9 mouse cellular contexts compared by ENCODE assay signal in genomic region chr3:35084091-35084867, GRCm38 (mm10).
DNase-seq lines count a peak whose midpoint lies in the region; ATAC-seq and TF ChIP-seq lines count a peak whose summit lies in the region.
"Had no signal": no experiment of that assay in that cellular context is flagged by ENCODE, and none has a peak within 500 bp of the region (broad histone marks: within the 10 kb centered on the region; RNA-seq: fewer than 3 reads in every experiment).

No protein-coding gene starts in this region.

- no peaks in the 10 kb centered on the region for H3K36me3 ChIP-seq in embryonic facial prominence, embryonic 14.5 days (ENCODE audit: control insufficient read depth, insufficient read depth, low read length)
- H3K36me3 ChIP-seq in midbrain, embryonic 13.5 days, result no peaks in the 10 kb centered on the region

- DNase-seq in heart, adult 18-20 months, result peak; percentile 36 to 48
- no peak for DNase-seq in heart, postnatal 25 days (ENCODE audit: low spot score)
- peak; percentile 78 for DNase-seq in embryonic facial prominence, embryonic 14.5 days (ENCODE audit: low spot score)
- DNase-seq in heart, postnatal 4 days, result peak; percentile 55
- DNase-seq in thymus, postnatal 0 days (ENCODE audit: low spot score), result no peak
- DNase-seq in gastrocnemius, adult 2 months, result no peak
- DNase-seq: liver, postnatal 0 days had no signal

- no peak overlapping the region for H3K27ac ChIP-seq in embryonic facial prominence, embryonic 14.5 days (replicated peaks; ENCODE audit: low read depth, low read length)
- peak overlapping the region; percentile 77 for H3K27ac ChIP-seq in midbrain, embryonic 13.5 days
- H3K27ac ChIP-seq in gastrocnemius, adult 2 months, result no peak overlapping the region

- no peak for TF ChIP-seq CTCF in gastrocnemius, adult 2 months (IDR thresholded peaks at IDR 0.05)

- H3K9ac ChIP-seq in embryonic facial prominence, embryonic 14.5 days (ENCODE audit: low read depth, low read length), result no peak overlapping the region
- no peak overlapping the region for H3K9ac ChIP-seq in midbrain, embryonic 13.5 days (replicated peaks)
- H3K9ac ChIP-seq: liver, postnatal 0 days had no signal

- H3K27me3 ChIP-seq in embryonic facial prominence, embryonic 14.5 days (replicated peaks; ENCODE audit: control insufficient read depth, insufficient read depth, low read length), result no peaks in the 10 kb centered on the region
- no peaks in the 10 kb centered on the region for H3K27me3 ChIP-seq in midbrain, embryonic 13.5 days

- H3K4me1 ChIP-seq in embryonic facial prominence, embryonic 14.5 days (ENCODE audit: control insufficient read depth, insufficient read depth, low read length), result no peaks in the 10 kb centered on the region
- peaks cover 57% of the 10 kb centered on the region for H3K4me1 ChIP-seq in midbrain, embryonic 13.5 days (replicated peaks)

- no peak overlapping the region for H3K4me2 ChIP-seq in embryonic facial prominence, embryonic 14.5 days (ENCODE audit: low read depth, low read length)
- H3K4me2 ChIP-seq in midbrain, embryonic 13.5 days (replicated peaks), result no peak overlapping the region

- peak; percentile 87 for ATAC-seq in embryonic facial prominence, embryonic 14.5 days (ENCODE audit: low read depth)
- ATAC-seq in midbrain, embryonic 13.5 days, result peak; percentile 84
- no peak for ATAC-seq in megakaryocyte-erythroid progenitor cell, adult 5-6 weeks (replicated peaks; ENCODE audit: low FRiP score, low TSS enrichment, poor library complexity, severe bottlenecking)
- ATAC-seq: liver, postnatal 0 days had no signal

- WGBS in embryonic facial prominence, embryonic 14.5 days, result 62% methylated on average over 11 of the region's 11 CpGs
- WGBS in midbrain, embryonic 13.5 days, result 10% methylated on average over 11 of the region's 11 CpGs

- intact Hi-C loops in heart, postnatal 25 days (cut with DNase I), result no loop called here
- intact Hi-C loops in gastrocnemius, adult 2 months (cut with DNase I), result no loop called here

- no peak overlapping the region for H3K4me3 ChIP-seq in embryonic facial prominence, embryonic 14.5 days (ENCODE audit: low read depth, low read length)
- no peak overlapping the region for H3K4me3 ChIP-seq in midbrain, embryonic 13.5 days (replicated peaks)
- no peak overlapping the region for H3K4me3 ChIP-seq in gastrocnemius, adult 2 months

- H3K9me3 ChIP-seq in embryonic facial prominence, embryonic 14.5 days (ENCODE audit: control insufficient read depth, low read length), result no peaks in the 10 kb centered on the region
- H3K9me3 ChIP-seq in midbrain, embryonic 13.5 days, result no peaks in the 10 kb centered on the region

Comparison
In these comparisons a context has a peak if more than half of its experiments do, and no peak if none do; other contexts are left out.
1. DNase-seq: peak in heart, adult 18-20 months (2 of 2), embryonic facial prominence, embryonic 14.5 days (single experiment) and heart, postnatal 4 days (single experiment); none in heart, postnatal 25 days (single experiment), thymus, postnatal 0 days (single experiment) and gastrocnemius, adult 2 months (single experiment).